Mouse (Mus musculus): ENCODE results near the gene Nrxn3.

Nrxn3 gene

DNA sequence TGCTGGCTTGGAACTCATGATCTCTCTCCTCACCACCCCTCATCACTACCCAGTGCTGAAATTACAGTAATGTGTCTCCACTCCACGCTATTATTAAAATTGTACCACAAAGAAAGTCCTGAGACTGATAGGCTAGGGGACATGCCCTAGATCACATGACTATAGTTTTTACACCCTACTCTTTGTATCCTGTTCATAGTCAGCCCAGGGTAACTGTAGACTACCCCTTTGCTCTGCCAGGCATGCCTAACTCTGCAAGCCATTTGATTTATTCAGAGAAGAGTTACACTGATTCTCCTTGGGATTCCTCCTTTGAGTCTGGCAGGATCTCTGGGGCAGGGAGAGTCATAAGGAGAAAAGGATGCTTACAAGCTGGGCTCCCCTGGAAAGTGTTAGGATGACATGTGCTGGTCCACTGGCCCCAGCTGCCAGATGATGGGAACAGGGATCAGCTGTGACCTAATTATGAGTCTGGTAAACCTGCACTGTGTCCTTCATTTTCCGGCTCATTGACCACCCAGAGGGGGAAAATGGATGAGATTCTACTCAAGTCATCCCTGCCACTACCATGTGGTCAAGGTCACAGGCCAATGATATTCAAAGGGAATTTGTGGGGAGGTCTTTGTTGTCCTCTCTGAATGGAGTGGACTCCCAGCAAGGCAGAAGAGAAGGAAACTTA, 318.9 kb downstream of the Nrxn3 start:
- in situ Hi-C loops (cut with MboI, MseI) = no loop called here

DNA sequence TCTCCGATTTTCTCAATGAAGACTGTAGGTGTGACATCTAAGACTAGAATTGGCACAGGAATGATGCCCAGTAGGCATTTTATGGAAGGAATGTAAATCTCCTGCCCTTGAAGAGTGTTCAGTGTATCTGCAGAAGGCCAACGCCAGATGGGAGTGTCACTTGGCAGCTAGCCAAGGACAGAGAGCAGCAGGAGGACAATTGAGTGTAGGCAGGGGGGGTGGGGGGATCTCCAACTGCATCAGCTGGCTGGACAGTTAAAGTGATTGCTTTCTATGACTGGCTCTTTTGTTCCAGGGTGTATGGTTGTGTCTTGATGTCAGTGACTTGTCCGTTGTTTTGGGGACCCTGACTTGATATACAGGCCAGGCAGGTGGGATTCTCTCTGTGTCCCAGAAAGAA, 326.6 kb downstream of the Nrxn3 start:
- in situ Hi-C loops (cut with MboI, MseI) = no loop called here

- in situ Hi-C loops (cut with MboI, MseI) = no loop called here
Observed at GRCm38 (mm10) chr12:89049686-89050085, 327.0 kb downstream of the Nrxn3 start.

DNA sequence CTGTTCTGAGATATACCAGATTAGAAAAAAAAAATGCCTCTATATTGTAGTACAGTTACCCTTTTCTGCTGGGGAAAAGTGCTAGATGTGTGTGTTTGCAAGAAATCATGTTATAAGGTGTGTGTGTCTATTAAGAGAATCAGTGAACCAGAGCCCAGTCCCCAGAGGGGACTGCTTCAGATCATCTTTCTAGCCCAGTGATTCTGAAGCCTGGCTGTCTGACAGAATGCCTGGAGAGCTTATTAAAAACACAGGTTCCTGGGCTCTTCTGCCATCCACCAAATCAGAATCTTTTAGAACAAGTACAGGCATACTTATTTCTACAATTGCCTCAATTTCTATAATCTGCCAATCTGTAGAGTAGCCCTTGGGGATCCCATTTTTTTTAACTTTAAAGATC, 349.8 kb downstream of the Nrxn3 start:
- in situ Hi-C loops (cut with MboI, MseI) = no loop called here

- in situ Hi-C loops (cut with MboI, MseI) = no loop called here
Observed at GRCm38 (mm10) chr12:89073167-89073743, 350.6 kb downstream of the Nrxn3 start.

DNA sequence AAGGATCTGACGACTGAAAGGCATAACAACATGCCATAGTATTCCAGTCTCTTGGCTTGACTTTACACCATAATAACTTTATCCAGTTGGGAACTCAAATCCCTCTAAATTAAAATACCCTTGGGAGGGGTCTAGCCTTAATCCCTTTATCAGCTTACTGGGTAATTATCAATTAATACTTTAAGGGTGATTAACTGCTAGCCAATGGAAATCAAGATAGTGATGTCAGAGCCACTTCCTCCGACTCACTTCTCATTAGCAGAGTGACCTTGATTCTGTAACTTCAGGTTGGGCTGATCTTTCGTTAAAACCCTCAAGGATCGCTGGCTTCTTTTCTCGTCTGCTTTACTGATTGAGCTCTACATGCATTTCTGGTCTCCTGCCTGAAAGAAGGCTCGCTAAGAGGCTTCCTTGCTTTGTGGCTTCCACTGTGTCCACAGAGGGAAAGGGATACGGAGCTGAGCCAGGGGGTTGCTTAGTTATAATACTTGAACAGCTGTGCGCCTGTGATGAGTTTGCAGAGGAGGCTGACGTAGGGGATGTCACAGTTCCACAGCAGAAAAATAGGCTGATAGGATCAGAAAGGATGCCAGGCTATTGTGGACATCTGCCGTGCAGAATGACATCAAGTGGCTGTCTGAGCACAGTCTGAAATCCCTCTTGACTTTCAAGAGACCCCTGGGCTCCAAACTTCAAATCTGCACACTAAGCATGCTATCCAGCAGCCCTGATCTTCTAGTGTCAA, 352.0 kb downstream of the Nrxn3 start:
- in situ Hi-C loops (cut with MboI, MseI) = no loop called here

DNA sequence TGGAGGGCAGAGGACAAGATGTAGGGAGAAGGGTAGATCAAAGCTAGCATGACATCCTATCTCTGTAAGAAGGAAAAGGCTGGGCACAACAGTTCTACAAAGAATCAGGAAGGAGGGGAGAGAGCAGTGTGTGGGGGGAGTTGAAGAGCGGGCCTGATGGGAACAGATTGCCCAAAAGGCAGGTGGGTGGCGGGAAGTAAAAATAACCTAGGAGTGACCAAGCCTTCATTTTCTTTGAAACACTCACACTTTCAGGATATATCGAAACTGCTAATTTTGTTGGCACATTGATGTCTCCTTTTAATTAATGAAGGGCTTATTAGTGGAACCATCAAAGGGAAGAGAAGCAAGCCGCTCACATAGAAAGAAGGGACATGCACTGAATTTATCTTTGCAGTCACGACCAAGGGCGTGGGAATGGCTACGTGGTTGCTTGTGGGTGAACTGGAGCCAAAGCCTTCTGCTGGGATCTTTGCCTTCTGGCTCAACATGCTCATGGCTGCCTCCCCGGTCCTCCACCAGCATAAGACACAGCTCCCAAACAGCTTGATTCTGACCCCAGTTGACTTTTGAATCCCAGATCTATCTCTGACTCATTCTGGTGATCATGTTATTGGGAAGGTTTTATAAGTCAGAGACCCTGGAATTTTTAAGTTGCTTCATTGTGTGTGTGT, 371.3 kb downstream of the Nrxn3 start:
- in situ Hi-C loops (cut with MboI, MseI) = no loop called here

DNA sequence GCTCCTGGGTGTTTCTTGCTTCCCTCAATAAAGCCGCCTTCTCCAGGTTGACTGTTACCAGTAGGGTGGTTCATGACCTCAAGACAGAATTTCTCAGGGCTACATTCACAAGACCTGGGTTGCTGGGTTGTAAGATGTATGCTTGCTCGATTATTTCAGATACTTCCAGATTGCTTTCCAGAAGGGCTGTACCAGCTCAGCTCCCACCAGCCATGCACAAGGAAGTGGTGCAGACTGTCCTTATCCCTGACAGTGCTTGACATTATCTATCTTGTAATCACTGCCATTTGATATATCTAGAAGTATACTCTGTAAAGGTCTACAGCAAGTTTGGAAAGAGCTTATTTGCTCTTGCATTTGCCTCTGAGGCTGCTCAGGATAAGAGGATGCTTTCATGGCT, 374.9 kb downstream of the Nrxn3 start:
- in situ Hi-C loops (cut with MboI, MseI) = no loop called here

GRCm38 (mm10) chr12:89106029-89106733, 383.5 kb downstream of the Nrxn3 start:
- in situ Hi-C loops (cut with MboI, MseI) = no loop called here

DNA sequence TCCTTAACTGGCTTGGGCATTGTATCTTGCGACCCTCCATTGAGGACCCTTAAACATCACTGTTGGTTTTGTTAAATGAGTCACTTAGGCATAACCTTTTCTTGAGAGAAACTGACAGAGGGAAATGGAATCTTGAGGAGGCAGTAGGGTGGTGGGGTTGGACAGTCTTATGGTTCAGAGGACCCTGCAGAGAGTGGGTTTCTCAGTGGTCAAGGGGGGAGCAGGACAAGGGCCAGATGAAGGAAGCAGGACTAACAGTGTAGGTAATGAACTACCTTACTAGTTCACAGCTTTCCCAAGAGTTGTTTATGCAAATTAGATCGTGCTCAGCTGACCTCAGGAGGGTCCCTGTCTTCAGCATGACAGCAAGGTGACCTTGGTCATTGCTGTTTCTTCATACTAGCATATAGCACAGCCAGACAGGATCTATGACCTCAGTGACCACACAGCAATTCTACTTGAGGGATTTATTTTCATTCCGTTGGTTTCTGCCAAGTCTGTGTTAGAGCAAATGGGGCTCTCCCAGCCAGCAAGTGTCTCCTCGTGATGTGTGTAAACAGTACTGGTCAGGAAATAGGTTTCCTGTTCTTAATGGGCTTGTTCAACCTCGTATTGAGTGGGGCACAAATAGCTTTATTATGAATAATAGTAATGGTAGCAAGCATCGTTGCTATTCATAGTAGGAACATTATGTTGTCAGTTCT, 384.4 kb downstream of the Nrxn3 start:
- in situ Hi-C loops (cut with MboI, MseI) = no loop called here

- in situ Hi-C loops (cut with MboI, MseI) = no loop called here
Observed at GRCm38 (mm10) chr12:89109779-89110335, 387.2 kb downstream of the Nrxn3 start.

DNA sequence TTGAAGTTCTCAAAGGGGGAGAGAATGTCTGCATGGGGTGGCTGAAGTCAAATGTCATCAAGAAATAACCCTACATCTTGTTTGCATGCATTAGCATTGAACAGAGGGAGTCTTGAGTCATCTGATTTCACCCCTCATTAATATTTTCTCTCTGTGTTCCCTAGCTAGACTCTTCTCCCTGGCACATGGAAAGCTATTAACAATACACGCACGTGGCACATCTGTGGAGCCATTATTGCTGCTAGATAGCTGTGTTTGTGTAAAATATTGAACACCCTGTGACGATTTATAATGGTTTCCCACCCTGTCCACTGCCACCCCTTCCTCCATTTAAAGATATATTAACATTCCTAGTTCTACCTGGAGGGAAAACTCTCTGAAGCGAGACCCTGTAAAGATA, 405.9 kb downstream of the Nrxn3 start:
- in situ Hi-C loops (cut with MboI, MseI) = no loop called here

GRCm38 (mm10) chr12:89129139-89129907, 406.6 kb downstream of the Nrxn3 start:
- in situ Hi-C loops (cut with MboI, MseI) = no loop called here

DNA sequence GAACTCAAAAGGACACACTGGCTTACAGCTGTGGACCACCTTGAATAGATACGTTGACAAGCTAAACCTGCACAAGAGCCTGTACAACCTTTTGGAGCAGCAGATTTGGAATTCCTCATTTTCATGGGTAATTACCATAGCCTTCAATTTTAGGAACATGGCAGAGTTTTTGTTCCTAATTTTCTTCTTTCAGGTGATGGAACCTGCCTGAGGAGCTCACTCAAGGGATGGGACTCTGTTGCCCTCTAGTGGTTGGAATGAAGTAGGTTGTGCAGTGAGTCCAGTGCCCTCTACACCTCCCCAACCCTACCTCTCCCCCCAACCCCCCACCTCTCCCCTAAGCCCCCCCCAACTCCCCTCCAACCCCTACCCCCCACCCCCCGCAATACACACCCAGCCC, 411.7 kb downstream of the Nrxn3 start:
- in situ Hi-C loops (cut with MboI, MseI) = no loop called here

DNA sequence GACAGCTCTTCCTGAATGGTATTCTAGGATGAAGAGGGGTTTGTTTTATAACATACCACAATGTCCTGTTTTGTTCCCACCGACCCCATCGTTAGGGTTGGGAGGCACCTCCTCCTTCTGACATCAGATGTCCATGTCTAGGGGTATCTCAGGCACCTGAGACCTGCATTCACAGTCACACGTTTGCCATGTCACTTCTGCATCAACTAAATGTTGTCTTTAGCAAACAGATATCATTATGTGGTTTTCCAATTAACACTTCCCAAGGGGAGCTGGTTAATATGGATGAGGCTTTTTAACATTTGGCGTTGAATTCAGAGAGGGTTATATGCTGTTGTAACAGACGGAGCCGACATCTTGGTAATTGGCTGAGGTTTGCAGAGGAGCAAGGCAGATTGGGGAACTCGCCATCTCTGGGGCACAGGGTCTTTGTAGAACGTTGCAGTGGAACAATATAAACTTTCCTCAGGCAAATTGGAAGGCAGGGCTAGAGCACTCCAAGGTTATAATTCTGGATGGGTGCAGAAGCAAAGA, 412.2 kb downstream of the Nrxn3 start:
- in situ Hi-C loops (cut with MboI, MseI) = no loop called here

DNA sequence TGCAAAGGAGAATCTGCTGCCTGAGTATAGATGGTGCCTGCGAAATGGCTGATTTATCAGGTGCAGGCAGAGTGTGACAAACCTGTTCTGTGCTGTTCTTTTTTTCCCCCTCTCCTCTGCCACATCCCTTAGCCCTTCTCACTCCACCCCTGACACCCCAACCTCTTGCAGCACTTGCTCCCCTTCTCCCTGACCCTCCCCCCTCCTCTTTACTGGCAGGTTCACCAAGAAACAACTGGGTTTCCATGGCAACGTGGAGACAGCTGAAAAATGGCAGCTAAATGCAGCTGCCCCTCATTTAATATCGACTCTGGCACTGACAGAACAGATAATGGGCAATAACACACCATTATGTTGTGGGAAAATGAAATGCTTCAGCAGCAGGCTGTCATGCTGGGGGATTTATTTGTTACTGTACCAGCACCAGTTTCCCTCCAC, 426.3 kb downstream of the Nrxn3 start:
- in situ Hi-C loops (cut with MboI, MseI) = no loop called here

- in situ Hi-C loops (cut with MboI, MseI) = no loop called here
Observed at GRCm38 (mm10) chr12:89149455-89149854, 426.8 kb downstream of the Nrxn3 start.

DNA sequence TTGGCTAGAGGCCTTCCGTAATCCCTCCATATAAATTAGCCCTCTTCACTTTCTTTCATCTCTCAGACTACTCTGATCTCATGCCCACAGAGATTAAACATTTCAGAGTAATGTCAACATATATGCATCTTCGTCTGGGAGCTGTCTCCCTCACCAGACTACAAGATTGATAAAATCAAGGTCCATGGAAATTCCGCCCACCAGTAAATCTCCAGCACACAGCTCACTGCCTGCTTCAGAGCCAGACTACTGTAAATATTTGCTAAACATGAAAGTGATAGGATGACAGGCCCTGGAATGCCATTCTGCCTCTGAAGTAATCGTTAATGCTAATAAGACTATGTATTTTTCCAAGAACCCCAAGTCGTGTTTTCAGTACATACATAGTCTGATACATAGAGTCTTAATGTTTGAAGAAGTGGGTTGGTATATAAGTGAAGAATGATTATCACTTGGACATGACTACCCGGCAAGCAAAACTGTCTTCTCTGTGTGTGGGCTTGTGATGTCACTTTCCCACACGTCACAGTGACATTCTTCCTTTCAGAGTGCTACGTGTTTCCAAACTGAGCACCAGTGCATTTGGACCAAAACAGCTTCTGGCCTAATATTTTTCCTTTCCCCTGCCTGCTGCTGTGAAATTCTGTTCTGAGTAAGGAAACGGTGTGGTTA, 433.5 kb downstream of the Nrxn3 start:
- in situ Hi-C loops (cut with MboI, MseI) = no loop called here

DNA sequence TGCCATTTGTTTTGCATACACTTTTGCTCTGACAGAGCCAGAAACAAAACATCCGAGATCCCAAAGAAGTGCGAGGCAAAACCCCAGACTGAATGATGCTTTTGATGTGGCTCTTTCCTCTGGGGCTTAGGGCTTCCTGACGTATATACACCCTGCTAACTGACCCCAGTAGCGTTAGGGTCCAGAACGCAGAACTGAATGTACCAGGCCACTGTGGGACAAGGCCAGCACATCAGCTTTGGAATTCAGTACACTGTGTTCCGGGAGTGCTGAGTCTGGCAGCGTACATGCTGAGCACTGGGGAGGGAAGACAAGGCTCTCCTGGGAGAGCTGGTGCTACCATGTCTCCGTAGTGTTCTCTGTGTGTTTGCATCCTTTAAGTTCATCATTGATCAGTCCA, 436.7 kb downstream of the Nrxn3 start:
- in situ Hi-C loops (cut with MboI, MseI) = no loop called here
